Mouse (Mus musculus) C2C12 (cell line): Measurements from ENCODE around the gene Map3k3.

ENCODE experiments used
- CTCF ChIP-seq: IDR thresholded peaks from one replicate; pipeline ENCODE4 v1.5.1; 2011; ENCODE audit not compliant: control insufficient read depth, insufficient read depth, insufficient read length
- MYOD1 ChIP-seq: IDR thresholded peaks from one replicate; pipeline ENCODE4 v1.6.1; 2011; ENCODE audit warnings: low read depth; ENCODE audit not compliant: control insufficient read depth, insufficient read length

- no peak for TF ChIP-seq CTCF
- no peak for TF ChIP-seq MYOD1
Measured at GRCm38 (mm10) chr11:106045256-106045655, 39.2 kb upstream of the Map3k3 start.
